In the genomic region with DNA sequence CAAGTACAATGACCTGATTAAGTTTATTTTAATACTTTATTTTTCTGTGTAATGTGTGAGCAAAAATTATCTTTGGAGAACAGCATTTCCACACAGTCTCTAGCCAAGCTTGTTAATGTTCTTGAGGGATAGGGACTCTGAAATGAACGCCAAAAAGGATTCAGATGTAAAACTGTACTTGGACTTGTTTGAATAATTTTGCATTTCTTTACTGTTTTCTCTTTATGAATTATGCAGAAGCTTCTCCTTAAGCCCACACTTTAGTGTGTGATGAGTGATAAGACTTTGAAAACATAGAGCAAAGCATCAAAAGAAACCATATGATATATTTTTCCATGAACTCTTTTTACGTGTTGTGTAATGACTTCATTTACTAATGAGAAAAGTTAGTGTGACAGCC, we compare ENCODE assay signal across 27 mouse cellular contexts.
"Had no signal": no experiment of that assay in that cellular context is flagged by ENCODE, and none has a peak within 500 bp of the region (broad histone marks: within the 10 kb centered on the region; RNA-seq: fewer than 3 reads in every experiment).

No protein-coding gene starts in this region.

- H3K36me3 ChIP-seq: heart, embryonic 13.5 days; heart, embryonic 15.5 days; hindbrain, embryonic 13.5 days; hindbrain, embryonic 15.5 days; kidney, embryonic 15.5 days; limb, embryonic 10.5 days; limb, embryonic 12.5 days; liver, embryonic 13.5 days had no signal

- H3K4me2 ChIP-seq: heart, embryonic 11.5 days; heart, embryonic 13.5 days; heart, embryonic 15.5 days; hindbrain, embryonic 13.5 days; hindbrain, embryonic 15.5 days; kidney, embryonic 15.5 days; limb, embryonic 12.5 days; liver, embryonic 11.5 days; liver, embryonic 13.5 days had no signal

- H3K27me3 ChIP-seq: heart, embryonic 13.5 days; heart, embryonic 15.5 days; hindbrain, embryonic 13.5 days; hindbrain, embryonic 15.5 days; kidney, embryonic 15.5 days; limb, embryonic 12.5 days; liver, embryonic 13.5 days had no signal

- DNase-seq: gastrocnemius, postnatal 14 days; gastrocnemius, postnatal 36 days; heart, adult 11 months; heart, adult 2 months; heart, postnatal 14 days; heart, postnatal 36 days; kidney, adult 11 months; kidney, adult 2 months; kidney, adult 9 months; kidney, postnatal 10 days; kidney, postnatal 25 days; kidney, postnatal 4 days; liver; liver, embryonic 13.5 days had no signal

- H3K4me1 ChIP-seq: heart, embryonic 13.5 days; heart, embryonic 15.5 days; hindbrain, embryonic 13.5 days; hindbrain, embryonic 15.5 days; kidney, embryonic 15.5 days; limb, embryonic 10.5 days; limb, embryonic 12.5 days; liver, embryonic 13.5 days had no signal

- ATAC-seq: hindbrain, postnatal 0 days; intestine, embryonic 16.5 days had no signal

- H3K4me3 ChIP-seq: heart, adult 2 months; heart, embryonic 13.5 days; heart, embryonic 15.5 days; hindbrain, embryonic 13.5 days; hindbrain, embryonic 15.5 days; kidney, embryonic 15.5 days; layer of hippocampus, adult 2 months; left cerebral cortex, adult 2 months; limb, embryonic 10.5 days; limb, embryonic 12.5 days; liver, embryonic 13.5 days had no signal

- H3K27ac ChIP-seq: heart, adult 2 months; heart, embryonic 13.5 days; heart, embryonic 15.5 days; hindbrain, embryonic 13.5 days; hindbrain, embryonic 15.5 days; hindbrain, postnatal 0 days; kidney, embryonic 15.5 days; layer of hippocampus, adult 2 months; left cerebral cortex, adult 2 months; limb, embryonic 10.5 days; limb, embryonic 12.5 days; liver, embryonic 13.5 days had no signal

- H3K9ac ChIP-seq: heart, embryonic 13.5 days; heart, embryonic 15.5 days; hindbrain, embryonic 13.5 days; hindbrain, embryonic 15.5 days; kidney, embryonic 15.5 days; limb, embryonic 12.5 days; liver, embryonic 13.5 days had no signal

- H3K9me3 ChIP-seq: heart, embryonic 13.5 days; heart, embryonic 15.5 days; hindbrain, embryonic 13.5 days; hindbrain, embryonic 15.5 days; kidney, embryonic 15.5 days; limb, embryonic 10.5 days; limb, embryonic 12.5 days; liver, embryonic 13.5 days had no signal
